Mouse (Mus musculus) cerebellum, adult 9-10 months (tissue): Measurements from ENCODE around the gene Atg101.
"Not testable (repeated sequence)": the region's sequence is repeated elsewhere in the genome, so short reads cannot be mapped to it uniquely, and the experiment has no call there.

Experiments used
- DNase-seq: peaks from one replicate; pipeline ENCODE4 v3.0.0; 2022

Gene Atg101

GRCm38 (mm10) chr15:101316913-101317813 lies 33.1 kb downstream of the Atg101 start:
- no peak for DNase-seq

GRCm38 (mm10) chr15:101317814-101318500 lies 33.9 kb downstream of the Atg101 start:
- no peak for DNase-seq

- no peak for DNase-seq
Measured at GRCm38 (mm10) chr15:101318889-101319765, 35.1 kb downstream of the Atg101 start.

- no peak for DNase-seq
Measured at GRCm38 (mm10) chr15:101320010-101320617, 36.0 kb downstream of the Atg101 start.

- DNase-seq = no peak
Measured at GRCm38 (mm10) chr15:101320618-101321041, 36.6 kb downstream of the Atg101 start.

- no peak for DNase-seq
Measured at GRCm38 (mm10) chr15:101321126-101321525, 37.1 kb downstream of the Atg101 start.

GRCm38 (mm10) chr15:101322106-101322505 lies 38.0 kb downstream of the Atg101 start:
- DNase-seq = no peak

GRCm38 (mm10) chr15:101322640-101323039 lies 38.6 kb downstream of the Atg101 start:
- no peak for DNase-seq

- DNase-seq = no peak
Measured at GRCm38 (mm10) chr15:101323511-101323910, 39.4 kb downstream of the Atg101 start.

GRCm38 (mm10) chr15:101324409-101324808 lies 40.3 kb downstream of the Atg101 start:
- not testable (repeated sequence) for DNase-seq

GRCm38 (mm10) chr15:101325991-101326534 lies 42.0 kb downstream of the Atg101 start:
- no peak for DNase-seq

GRCm38 (mm10) chr15:101327282-101327681 lies 43.2 kb downstream of the Atg101 start:
- peak; percentile 48 for DNase-seq

GRCm38 (mm10) chr15:101328876-101329563 lies 44.9 kb downstream of the Atg101 start:
- DNase-seq = no peak

GRCm38 (mm10) chr15:101329564-101329892 lies 45.5 kb downstream of the Atg101 start:
- DNase-seq = no peak

GRCm38 (mm10) chr15:101331090-101331489 lies 47.0 kb downstream of the Atg101 start:
- DNase-seq = no peak

- DNase-seq = no peak
Measured at GRCm38 (mm10) chr15:101332370-101332769, 48.3 kb downstream of the Atg101 start.

GRCm38 (mm10) chr15:101333165-101333564 lies 49.1 kb downstream of the Atg101 start:
- no peak for DNase-seq

GRCm38 (mm10) chr15:101333648-101334047 lies 49.6 kb downstream of the Atg101 start:
- no peak for DNase-seq

GRCm38 (mm10) chr15:101336474-101337174 lies 52.6 kb downstream of the Atg101 start:
- no peak for DNase-seq

GRCm38 (mm10) chr15:101338359-101338758 lies 54.3 kb downstream of the Atg101 start:
- no peak for DNase-seq

GRCm38 (mm10) chr15:101339537-101339936 lies 55.5 kb downstream of the Atg101 start:
- DNase-seq = peak; percentile 87
